Mouse (Mus musculus): Measurements from ENCODE around the gene Cnbd2.

The Cnbd2 gene

DNA sequence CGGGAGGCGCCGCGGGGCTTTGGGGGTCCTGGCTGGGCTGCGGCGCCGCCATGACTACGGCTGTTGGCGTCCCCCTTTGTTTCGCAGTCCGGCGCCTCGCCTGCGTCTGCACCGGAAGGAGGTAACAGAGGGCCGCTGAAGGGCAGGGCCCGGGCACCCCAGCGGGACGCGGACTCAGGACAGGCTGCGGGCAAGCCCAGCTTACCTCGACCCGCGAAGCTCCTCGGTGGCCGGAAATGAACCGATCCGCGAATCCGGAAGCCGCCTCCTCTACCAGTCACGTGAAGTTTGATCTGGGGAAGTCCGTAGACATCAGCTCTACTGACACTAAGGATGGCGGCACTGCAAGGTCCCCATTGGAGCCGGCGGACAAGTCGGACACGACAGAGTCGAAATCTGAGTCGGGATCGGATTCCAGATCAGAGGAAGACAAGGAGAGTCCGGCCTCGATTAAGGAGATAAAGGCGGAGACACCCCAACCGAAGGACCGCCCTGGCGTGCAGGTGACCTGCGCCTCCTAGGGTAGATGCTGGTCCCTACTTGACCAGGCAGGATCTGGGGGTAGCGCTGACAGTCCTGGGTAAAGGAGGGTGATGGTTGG is at the start of gene Cnbd2, which contains the start of gene Scand1:
Gene Cnbd2 (plus strand): TSS at position 3 of the 601 bp plus-strand sequence.
Gene Scand1 (minus strand): TSS at position 408 of the 601 bp plus-strand sequence.
- peak; percentile 73 for DNase-seq

DNA sequence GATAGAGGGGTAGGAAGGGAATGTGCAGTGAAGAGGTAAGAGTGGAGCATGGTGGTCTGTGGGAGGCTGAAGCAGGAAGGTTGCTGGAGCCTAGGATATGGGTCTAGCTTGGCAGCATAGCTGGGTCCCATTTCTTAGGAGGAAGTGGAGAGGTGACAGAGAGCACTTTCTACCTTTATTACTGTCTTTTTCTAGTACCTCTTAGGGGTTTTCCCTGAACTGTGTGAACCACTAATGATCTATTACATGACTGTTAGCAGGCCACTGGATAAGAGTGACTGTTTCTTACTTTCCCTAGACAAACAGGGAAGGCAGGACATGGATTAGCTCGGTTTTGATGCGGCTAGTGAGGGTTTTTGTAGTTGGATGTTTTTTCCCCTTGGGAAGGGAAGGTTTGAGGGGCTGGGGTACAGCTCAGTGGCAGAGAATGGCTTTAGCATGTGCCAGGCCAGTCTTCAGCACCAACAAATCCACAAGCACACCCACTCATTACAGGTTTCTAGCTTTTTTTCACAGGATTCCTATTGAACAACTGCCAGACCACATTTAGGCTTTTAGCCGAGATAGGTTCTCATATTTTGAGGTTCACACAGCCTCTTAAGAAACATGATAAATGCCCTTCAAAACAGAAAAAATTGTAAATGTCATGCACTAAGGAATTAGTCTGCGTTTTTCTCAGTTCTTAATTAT is 48.8 kb upstream of the Cnbd2 start:
- no peak for DNase-seq

DNA sequence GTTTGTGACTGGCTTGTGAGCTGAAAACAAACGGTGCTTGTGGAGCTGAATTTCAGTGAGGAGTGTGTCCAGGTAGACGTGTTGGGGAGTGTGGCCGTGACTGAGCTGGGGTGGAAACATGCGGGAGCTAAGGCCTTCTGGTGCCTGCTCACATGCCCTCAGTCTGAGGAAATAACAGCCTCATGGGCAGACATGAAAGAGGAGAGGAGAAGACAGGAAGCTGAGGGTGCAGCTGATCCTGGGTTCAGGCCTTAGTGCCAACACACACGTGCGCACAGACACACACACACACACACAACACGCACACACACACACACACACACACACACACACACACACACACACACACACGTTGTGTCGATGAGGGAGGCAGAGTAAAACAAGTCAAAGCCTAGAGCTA is 44.5 kb upstream of the Cnbd2 start:
- no peak for DNase-seq

DNA sequence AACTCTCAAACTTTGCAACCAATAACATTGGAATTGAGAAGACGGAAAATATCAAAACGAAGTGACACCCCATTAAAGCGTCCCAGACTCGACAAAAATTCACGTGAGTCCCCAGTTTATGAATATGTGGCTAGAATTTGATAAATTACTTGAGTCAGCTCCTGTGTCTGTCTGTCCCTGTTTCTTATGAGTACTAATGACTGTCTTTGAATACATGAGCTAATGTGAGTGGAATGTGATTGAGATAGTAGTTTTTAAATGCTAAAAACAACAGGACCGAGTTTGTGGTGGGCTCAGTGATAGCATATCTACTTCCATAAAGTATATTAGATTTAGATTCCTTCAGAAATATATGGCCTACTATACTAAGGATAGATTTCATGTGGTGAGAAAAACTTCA is 39.5 kb upstream of the Cnbd2 start:
- DNase-seq, result no peak

DNA sequence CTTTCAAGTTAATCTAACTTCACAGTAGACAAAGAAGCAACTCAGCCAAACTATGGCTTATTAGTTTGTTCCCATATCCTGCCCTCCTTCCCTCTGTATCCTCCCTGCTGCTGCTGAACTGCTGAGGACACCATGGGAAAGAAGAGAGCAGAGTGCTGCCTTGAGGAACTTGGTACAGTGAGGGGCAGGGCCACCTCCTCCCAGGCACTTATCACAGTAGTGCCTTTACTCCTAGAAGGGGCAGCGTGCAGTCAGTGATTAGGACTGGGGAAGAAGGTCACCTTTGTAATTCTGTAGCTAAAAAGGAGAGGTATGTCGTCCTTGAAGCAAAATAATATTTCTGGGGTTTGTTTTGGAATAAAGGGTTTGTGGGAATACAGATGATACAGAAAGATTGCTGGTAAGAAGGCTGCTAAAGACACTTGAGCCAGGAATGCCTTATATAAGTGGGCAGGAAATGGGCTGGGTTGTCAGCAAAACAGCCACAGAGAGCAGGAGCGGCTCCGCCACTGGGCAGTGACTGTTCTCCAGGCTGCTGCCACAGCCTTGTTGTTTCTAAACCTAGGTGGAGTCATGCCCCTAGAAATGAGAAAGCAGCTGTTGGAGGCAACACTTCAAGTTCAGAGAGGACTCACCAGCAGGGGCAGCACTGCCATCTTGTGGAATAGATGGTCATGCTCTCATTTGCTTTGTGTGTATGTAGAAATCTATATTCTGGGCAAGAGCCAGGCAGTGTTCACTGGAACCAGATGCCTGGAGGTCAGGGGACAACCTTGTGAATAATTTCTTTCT is 33.7 kb upstream of the Cnbd2 start:
- peak; percentile 74 for DNase-seq

DNA sequence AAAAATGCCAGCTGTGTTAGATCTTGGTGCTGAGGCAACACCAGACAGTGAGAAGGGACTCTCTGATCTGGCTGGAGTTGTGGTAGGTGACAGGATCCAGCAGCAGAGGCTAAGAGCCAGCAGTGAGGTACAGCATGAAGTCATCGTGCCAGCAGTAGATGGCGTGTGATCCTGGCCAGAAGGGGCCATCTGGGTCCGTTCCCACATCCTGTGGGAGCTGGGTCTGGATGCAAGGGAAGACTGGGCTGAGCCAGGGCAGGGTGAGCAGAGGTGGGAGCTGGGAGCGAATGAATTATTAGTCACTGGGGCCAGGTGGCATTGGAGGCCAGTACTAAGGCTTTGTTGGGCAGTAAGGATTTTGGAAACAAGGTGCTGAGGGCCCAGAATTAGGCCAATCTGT is 30.9 kb upstream of the Cnbd2 start:
- DNase-seq, result no peak

DNA sequence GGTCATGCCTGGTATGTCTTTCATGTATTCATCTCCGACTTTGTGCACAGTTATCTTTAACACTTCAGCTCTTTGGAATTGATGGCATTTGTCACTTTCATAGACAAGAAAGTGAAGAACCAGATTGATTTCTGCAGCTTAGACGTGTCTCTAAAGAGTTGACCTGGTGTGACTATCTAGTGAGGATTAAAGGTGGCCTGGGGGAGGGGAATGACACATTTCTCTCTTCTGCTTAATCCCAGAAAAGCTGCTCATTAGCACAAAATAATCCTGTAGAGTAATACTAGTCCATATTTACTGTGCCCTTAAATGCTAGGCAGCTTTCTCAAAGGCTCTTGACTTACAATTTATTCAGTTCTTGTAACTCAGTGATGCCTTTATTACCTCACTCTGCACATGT is 26.9 kb upstream of the Cnbd2 start:
- no peak for DNase-seq

DNA sequence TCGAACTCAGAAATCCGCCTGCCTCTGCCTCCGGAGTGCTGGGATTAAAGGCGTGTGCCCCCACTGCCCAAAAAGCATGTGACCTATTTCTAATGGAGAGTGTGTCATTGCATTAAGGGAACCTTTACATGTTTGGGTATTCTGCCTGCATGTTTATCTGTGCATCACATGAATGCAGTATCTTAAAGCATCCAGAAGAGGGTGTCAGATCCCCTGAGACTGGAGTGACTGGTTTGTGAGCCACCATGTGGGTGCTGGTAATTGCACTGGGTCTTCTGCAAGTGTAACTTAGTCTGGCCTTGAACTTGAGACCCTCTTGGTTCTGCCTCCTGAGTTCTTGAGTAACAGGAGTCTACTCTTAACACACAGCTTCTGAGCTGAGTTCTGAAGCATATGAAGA is 25.4 kb upstream of the Cnbd2 start:
- no peak for DNase-seq

DNA sequence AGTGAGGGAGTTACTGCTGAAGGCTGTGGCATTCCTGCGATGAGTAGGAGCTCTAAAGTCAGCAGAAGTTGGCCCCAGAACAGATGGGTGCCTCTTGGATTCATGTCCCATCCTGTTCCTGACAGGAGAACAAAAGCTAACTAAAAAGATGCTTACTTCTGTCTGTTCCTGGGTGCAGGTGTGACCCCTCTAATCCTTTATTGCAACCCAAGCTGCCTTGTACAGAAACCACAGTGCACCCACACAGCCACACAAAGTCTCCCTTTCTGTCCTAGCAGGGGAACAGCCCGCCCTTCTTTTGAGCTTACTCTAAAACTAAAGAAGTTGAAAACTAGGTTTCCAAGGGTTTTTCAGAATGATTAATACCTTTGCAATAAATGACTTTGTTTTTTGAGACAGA is 23.9 kb upstream of the Cnbd2 start:
- no peak for DNase-seq

DNA sequence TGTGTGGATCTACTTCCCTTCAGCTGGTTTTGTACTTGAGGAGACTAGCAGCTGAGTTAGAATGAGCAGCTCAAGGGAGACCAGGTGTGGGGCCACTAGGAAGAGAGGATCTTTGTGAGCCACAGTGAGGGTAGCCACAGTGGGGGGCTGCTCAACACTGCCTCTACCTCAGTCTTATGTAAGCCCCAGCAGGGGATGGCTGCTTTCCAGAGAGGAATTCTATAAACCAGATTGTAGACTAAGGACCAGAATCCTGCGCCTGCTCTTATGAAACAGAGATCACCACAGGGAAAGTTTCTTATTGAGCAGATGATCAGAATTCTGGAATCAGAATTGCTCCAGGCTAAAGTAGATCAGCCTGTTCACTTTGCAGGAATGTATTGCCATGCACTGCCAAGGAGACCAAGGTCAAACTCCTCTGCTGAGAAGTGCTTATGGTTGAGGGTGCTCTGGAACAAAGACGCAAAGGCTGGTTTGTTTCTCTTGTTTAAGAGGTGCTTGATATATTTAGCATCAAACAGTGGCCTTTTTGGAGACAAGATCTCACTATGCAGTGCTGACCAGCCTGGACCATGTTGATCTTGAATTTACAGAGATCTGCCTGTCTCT is 22.4 kb upstream of the Cnbd2 start:
- no peak for DNase-seq

DNA sequence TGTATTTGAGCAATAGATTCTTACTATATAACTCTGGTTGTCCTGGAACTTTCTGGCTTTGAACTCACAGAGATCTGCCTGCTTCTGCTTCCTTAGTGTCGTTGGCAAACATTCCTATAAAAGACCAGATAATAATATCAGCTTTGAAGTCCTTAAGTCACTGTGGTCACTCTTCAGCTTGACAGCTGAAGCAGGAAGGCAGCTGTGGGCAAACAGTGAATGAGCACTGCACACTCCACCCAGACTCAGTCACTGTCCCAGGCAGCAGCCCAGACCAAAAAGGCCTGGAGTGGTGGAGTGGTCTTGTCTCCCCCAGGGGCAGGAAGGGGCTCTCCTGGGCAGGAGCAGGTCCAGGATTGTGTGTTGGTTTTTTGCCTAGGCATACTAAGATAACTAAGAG is 20.1 kb upstream of the Cnbd2 start:
- no peak for DNase-seq

DNA sequence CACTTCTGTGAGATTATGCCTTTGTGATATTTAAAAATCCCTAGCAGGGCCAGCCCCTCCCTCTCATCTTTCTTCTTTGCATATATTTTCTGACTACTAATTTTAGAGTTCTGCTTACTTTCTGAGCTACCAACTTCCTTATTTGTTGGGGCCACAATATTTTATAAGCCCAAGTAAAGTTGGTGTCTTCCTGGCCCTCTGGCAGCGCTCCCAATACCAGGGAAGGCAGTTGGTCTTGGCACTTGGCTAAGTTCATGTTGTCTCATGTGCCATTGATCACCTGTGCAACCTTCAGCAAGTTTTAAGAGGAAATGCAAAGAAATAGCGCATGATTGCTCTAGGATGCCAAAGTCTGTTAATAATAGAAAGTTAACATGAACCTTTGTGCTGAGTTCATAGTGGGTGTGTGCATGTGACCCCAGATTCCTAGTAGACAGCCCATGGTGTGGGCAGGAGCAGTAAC is 16.5 kb upstream of the Cnbd2 start:
- no peak for DNase-seq

DNA sequence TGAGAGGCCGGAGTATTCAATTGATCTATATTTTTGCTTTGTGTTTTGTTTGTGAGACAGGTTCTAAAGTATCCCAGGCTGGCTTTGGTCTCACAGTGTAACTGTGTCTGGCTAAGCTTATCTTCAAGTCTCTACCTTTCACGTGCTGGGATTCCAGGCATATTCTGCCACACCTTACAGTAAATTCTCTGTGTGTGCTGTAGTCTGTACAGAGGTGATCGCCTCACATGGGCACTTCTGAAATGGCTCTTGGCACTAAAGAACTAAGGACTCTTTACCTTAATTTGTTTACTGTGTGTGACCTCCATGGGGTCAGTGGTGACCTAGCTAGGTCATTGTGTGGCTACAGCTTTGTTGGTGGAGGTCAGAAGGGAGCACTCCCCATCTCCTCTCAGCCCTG is 15.9 kb upstream of the Cnbd2 start:
- no peak for DNase-seq

DNA sequence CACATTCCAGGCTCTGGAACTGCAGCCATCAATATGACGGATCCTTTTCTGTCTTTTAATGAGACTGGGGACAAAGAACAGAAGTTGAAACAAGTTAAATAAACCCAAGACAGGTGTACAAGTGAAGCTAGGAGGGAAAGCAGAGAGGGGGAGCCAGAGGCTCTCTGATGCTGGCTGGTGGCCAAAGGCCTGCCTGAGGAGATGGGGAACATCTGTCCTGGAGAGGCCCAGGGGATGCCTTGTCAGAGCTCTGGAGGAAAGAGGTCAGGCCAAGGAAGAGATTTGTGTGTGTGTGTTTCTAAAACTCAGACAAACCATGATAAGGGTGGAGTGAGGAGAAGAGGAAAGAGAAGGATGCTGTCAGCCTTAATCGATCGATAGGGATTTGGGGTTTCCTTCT is 14.4 kb upstream of the Cnbd2 start:
- no peak for DNase-seq

DNA sequence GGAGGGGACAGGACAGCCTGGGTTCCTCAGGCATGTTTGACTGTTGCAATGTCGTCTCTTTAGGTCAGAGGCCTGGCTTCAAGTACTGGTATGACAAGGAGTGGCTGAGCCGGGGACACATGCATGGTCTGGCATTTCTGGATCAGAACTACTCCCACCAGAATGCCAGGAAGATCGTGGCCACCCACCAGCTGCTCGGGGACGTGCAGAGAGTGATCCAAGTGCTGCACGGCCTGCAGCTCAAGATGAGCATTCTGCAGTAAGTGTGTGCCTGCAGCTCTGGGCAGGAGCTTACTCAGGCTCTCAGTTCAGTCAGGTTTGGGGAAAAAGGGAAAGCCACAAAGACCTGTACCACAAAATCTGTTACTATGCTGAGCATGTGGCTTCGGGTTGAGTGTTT is 13.6 kb upstream of the Cnbd2 start:
- DNase-seq, result no peak

DNA sequence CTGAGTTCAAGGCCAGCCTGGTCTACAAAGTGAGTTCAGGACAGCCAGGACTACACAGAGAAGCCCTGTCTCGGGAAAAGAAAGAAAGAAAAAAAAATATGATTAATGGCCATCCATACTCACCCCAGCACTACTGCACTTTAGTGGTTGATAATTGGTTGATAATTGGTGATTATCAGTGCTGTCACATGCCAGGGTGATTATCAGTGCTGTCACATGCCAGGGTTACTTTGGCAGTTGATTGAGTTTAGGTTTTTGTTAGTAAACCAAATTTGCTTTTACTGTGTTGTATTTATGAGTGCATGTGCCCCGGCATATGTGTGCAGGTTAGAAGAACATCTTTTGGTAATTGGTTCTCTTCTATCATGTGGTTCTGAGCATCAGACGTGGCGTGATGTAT is 10.0 kb upstream of the Cnbd2 start:
- DNase-seq, result no peak

DNA sequence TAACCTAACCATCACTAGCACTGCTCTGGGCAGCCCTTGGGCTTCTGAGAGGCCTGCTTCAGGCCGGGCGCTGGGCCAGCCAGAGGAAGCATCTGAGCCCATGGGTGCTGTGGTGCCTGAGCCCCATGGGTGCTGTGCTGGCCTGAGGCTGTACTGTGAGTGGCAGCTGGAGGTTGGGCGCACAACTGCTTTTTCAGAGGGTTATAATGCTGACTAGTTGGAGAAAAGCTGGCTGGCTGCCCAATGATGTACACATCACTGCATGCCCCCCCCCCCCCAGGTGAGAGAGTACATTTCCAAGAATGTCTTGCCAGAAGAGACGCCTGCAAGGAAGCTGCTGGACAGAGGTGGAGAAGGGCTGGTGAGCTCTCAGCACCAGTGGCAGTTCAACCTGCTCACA is 7.7 kb upstream of the Cnbd2 start:
- DNase-seq, result no peak

DNA sequence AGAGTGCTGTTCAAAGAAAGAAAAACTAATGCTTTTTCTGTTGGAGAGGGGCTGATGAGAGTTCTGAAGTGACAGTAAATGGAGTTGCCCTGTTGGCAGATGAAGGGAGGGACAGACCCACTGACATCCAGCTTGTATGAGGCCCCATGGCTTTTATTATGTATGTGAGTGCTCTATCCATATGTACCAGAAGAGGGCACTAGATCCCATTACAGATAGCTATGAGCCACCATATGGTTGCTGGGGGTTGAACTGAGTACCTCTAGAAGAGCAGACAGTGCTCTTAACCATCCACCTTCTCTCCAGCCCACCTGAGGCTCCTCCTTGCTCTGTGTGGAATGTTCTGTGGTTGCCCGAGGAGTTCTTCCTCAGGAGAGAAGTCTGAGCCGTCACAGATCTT is 6.3 kb upstream of the Cnbd2 start:
- no peak for DNase-seq

DNA sequence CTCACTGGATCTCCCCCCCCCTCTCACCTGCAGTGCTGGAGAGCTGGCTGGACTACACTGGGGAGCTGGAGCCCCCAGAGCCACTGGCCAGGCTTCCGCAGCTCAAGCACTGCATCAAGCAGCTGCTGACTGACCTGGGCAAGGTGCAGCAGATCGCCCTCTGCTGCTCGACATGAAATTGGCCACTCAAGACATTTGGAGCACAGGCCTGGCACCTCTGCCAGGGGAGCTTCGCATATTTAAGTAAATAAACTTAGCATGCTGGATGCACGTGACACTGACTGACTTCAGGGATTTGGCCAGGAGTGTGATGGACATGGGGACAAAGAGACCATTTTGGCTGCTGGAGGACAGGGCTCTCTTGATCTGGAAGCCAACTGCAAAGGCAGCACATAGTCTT is 4.8 kb upstream of the Cnbd2 start:
- DNase-seq, result no peak

DNA sequence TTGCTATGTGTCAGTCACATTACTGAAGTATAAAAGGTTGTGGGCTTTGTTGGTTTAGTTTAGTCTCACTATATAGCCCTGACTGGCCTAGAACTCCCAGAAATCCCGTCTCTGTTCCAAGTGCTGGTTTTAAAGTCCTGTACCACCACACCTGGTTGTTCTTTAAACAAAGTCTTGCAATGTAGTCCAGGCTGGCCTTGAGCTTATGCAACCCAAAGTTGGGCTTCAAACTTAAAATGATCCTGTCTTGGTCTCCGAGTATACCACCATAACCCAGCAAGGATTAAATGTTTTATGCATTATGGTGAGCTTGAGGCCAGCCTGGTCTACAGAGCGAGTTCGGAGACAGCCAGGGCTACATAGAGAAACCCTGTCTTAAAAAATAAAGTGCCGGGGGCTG is 2.2 kb upstream of the Cnbd2 start:
- no peak for DNase-seq

DNA sequence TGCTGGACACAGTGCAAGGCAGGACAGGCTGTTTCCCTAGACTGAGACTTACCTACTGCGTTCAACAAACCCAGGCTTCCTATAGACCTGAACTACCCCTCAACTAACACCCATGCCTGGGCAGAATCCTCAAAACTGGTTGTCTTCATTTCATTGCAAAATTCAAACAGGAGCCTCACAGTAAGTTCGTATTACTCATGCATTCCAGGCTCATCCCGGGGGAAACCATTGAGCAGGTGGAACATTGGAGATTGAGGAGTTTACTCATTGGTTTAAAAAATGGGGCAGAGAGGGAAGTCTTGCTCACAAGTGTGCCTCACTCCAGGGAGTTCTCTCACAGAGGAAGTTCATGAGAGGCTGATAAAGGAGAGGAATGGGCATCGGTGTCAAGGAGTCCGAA is 1.6 kb upstream of the Cnbd2 start:
- DNase-seq, result no peak

DNA sequence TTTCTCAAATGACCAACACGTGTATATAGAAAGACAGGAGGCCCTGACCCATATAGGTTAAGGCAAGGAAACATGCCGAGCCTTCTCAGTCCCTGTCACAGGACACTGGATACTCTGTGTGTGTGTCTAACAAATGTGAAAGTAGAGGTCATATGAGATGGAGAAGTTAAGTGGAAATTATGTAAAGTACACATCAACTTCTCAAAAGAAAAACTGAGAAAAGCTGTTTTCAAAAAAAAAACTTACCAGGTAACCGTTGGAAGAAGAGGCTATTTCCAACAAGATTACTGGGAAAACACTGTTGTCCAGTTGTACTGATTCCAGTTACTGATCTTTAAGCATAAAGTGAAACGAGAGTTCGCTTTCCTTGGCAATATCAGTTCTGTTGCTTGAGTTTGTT is 1.2 kb upstream of the Cnbd2 start:
- DNase-seq, result no peak

DNA sequence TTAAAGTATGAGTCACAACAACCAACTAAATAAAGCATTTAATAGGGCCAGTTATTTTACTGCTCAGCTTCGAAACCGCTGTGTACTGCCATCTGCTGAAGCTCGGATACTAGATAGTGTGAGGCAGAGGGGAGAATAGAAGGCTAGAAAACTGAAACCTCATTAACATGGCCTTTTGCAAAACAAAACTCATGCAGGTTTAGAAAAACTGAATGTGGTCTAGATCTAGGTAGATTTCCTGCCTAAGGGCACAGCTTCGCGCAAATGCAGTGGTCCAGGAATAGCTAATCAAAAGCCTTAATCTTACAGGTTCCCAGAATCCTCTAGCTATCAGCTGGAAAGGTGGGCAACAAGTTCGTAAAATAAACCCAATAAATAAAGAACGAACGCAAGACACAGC is 658 bp upstream of the Cnbd2 start:
- DNase-seq, result no peak

DNA sequence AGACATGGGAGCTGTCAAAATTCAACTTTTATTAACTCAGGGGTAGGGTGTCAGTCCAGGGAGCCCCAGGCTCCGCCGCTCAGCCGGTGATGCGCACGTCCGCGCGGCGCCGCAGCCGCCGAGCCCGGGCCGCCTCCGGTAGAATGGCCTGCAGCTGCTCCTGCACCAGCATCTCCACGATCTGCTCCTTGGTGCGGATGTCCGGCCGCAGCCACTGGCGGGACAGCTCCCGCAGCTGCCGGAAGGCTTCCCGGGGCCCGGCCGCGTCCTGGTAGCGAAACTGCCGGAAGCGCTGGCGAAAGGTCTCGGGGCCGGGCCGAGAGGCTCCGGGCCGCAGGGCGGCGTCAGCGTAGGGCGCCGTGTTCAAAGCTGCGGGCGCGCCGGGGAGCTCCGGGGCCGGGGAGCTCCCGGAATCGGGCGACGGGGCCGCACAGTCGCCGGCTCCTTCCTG is 233 bp upstream of the Cnbd2 start:
- peak; percentile 50 for DNase-seq

Measured in right cerebral cortex, postnatal 4 days (tissue).